Mouse (Mus musculus): ENCODE results near the gene Ppfia1. TPM values are rescaled to one million over a fixed set of nuclear protein-coding genes. Genes with fewer than 3 reads are reported as not detected.

Ppfia1 gene
- polyA plus RNA-seq, 1 experiment from 2014 or later = 21.8 TPM

- no peak overlapping the region for H3K4me2 ChIP-seq
- no peaks in the 10 kb centered on the region for H3K9me3 ChIP-seq (replicated peaks)
- 74% methylated on average over 6 of the region's 6 CpGs for WGBS
- peaks cover 5% of the 10 kb centered on the region; the same call in 1 of the 2 replicates for H3K36me3 ChIP-seq
- peaks cover 19% of the 10 kb centered on the region for H3K4me1 ChIP-seq (replicated peaks)
- H3K27ac ChIP-seq = no peak overlapping the region
- ATAC-seq (replicated peaks; ENCODE audit: insufficient number of reproducible peaks, insufficient read depth, low FRiP score, low read depth) = no peak
- H3K9ac ChIP-seq = no peak overlapping the region
- H3K27me3 ChIP-seq = no peaks in the 10 kb centered on the region
- H3K4me3 ChIP-seq = no peak overlapping the region
Measured at GRCm38 (mm10) chr7:144524427-144525191, 28.9 kb downstream of the Ppfia1 start.

GRCm38 (mm10) chr7:144523415-144523814, 30.1 kb downstream of the Ppfia1 start:
- ATAC-seq (replicated peaks; ENCODE audit: insufficient number of reproducible peaks, insufficient read depth, low FRiP score, low read depth) = no peak
- no peaks in the 10 kb centered on the region for H3K27me3 ChIP-seq
- no peak overlapping the region for H3K27ac ChIP-seq
- H3K4me1 ChIP-seq (replicated peaks) = peaks cover 17% of the 10 kb centered on the region
- H3K9ac ChIP-seq = no peak overlapping the region
- H3K36me3 ChIP-seq = peaks cover 17% of the 10 kb centered on the region; the same call in 1 of the 2 replicates
- H3K9me3 ChIP-seq (replicated peaks) = no peaks in the 10 kb centered on the region
- WGBS = 77% methylated on average over 3 of the region's 3 CpGs
- no peak overlapping the region for H3K4me3 ChIP-seq
- H3K4me2 ChIP-seq = no peak overlapping the region

GRCm38 (mm10) chr7:144521927-144522326, 31.6 kb downstream of the Ppfia1 start:
- WGBS = 76% methylated on average over 2 of the region's 2 CpGs
- Histone ChIP-seq H3K9ac (no peak overlapping the region), H3K4me2 (no peak overlapping the region), H3K27ac (no peak overlapping the region), H3K4me3 (no peak overlapping the region), H3K9me3 (replicated peaks) (no peaks in the 10 kb centered on the region), H3K36me3 (peaks cover 25% of the 10 kb centered on the region), H3K4me1 (replicated peaks) (peaks cover 8% of the 10 kb centered on the region), H3K27me3 (no peaks in the 10 kb centered on the region)
- no peak for ATAC-seq (replicated peaks; ENCODE audit: insufficient number of reproducible peaks, insufficient read depth, low FRiP score, low read depth)

GRCm38 (mm10) chr7:144519852-144520251, 33.7 kb downstream of the Ppfia1 start:
- no peak for ATAC-seq (replicated peaks; ENCODE audit: insufficient number of reproducible peaks, insufficient read depth, low FRiP score, low read depth)
- H3K36me3 ChIP-seq = peaks cover 43% of the 10 kb centered on the region
- WGBS = 92% methylated on average over 5 of the region's 5 CpGs

GRCm38 (mm10) chr7:144516711-144517110, 36.8 kb downstream of the Ppfia1 start:
- no peak overlapping the region for H3K9ac ChIP-seq
- H3K27ac ChIP-seq = no peak overlapping the region
- ATAC-seq (replicated peaks; ENCODE audit: insufficient number of reproducible peaks, insufficient read depth, low FRiP score, low read depth) = no peak
- H3K4me2 ChIP-seq = no peak overlapping the region
- no peak overlapping the region for H3K4me3 ChIP-seq
- no peaks in the 10 kb centered on the region for H3K9me3 ChIP-seq (replicated peaks)
- WGBS = 87% methylated on average over 5 of the region's 5 CpGs
- peaks cover 70% of the 10 kb centered on the region for H3K36me3 ChIP-seq
- H3K27me3 ChIP-seq = no peaks in the 10 kb centered on the region
- no peaks in the 10 kb centered on the region for H3K4me1 ChIP-seq (replicated peaks)

More at GRCm38 (mm10) chr7:144519852-144520251, 33.7 kb downstream of the Ppfia1 start:
- H3K4me1 ChIP-seq (replicated peaks) = 0 out of 2 replicates have a peak, but pooled peaks cover 5% of the 10 kb centered on the region
- H3K9ac ChIP-seq = no peak overlapping the region
- no peaks in the 10 kb centered on the region for H3K9me3 ChIP-seq (replicated peaks)
- H3K27ac ChIP-seq = no peak overlapping the region
- H3K27me3 ChIP-seq = no peaks in the 10 kb centered on the region
- H3K4me2 ChIP-seq = no peak overlapping the region
- no peak overlapping the region for H3K4me3 ChIP-seq

GRCm38 (mm10) chr7:144509090-144509489, 44.4 kb downstream of the Ppfia1 start:
- Histone ChIP-seq H3K9me3 (replicated peaks) (no peaks in the 10 kb centered on the region), H3K9ac (no peak overlapping the region), H3K4me3 (no peak overlapping the region), H3K4me2 (no peak overlapping the region), H3K27ac (no peak overlapping the region), H3K27me3 (no peaks in the 10 kb centered on the region), H3K4me1 (replicated peaks) (no peaks in the 10 kb centered on the region), H3K36me3 (peaks cover 84% of the 10 kb centered on the region)
- no peak for ATAC-seq (replicated peaks; ENCODE audit: insufficient number of reproducible peaks, insufficient read depth, low FRiP score, low read depth)
- WGBS = 96% methylated on average over 4 of the region's 4 CpGs

GRCm38 (mm10) chr7:144506807-144507206, 46.7 kb downstream of the Ppfia1 start:
- no peak overlapping the region for H3K4me3 ChIP-seq
- H3K9ac ChIP-seq = no peak overlapping the region
- no peak for ATAC-seq (replicated peaks; ENCODE audit: insufficient number of reproducible peaks, insufficient read depth, low FRiP score, low read depth)
- no peak overlapping the region for H3K27ac ChIP-seq
- H3K4me1 ChIP-seq (replicated peaks) = no peaks in the 10 kb centered on the region
- 75% methylated on average over 1 of the region's 1 CpGs for WGBS
- peaks cover 88% of the 10 kb centered on the region for H3K36me3 ChIP-seq
- no peak overlapping the region for H3K4me2 ChIP-seq
- no peaks in the 10 kb centered on the region for H3K9me3 ChIP-seq (replicated peaks)
- H3K27me3 ChIP-seq = no peaks in the 10 kb centered on the region

- no peak overlapping the region for H3K4me2 ChIP-seq
- ATAC-seq (replicated peaks; ENCODE audit: insufficient number of reproducible peaks, insufficient read depth, low FRiP score, low read depth) = no peak
- H3K4me1 ChIP-seq (replicated peaks) = 0 out of 2 replicates have a peak, but pooled peaks cover 3% of the 10 kb centered on the region
- H3K27ac ChIP-seq = no peak overlapping the region
- no peak overlapping the region for H3K9ac ChIP-seq
- H3K4me3 ChIP-seq = no peak overlapping the region
- WGBS = 77% methylated on average over 4 of the region's 4 CpGs
- H3K27me3 ChIP-seq = no peaks in the 10 kb centered on the region
- no peaks in the 10 kb centered on the region for H3K9me3 ChIP-seq (replicated peaks)
- H3K36me3 ChIP-seq = peaks cover 79% of the 10 kb centered on the region
Measured at GRCm38 (mm10) chr7:144503959-144504358, 49.6 kb downstream of the Ppfia1 start.

- no peak overlapping the region for H3K9ac ChIP-seq
- H3K27ac ChIP-seq = no peak overlapping the region
- H3K4me2 ChIP-seq = no peak overlapping the region
- peaks cover 35% of the 10 kb centered on the region for H3K36me3 ChIP-seq
- H3K9me3 ChIP-seq (replicated peaks) = no peaks in the 10 kb centered on the region
- H3K4me1 ChIP-seq (replicated peaks) = peaks cover 35% of the 10 kb centered on the region
- H3K27me3 ChIP-seq = no peaks in the 10 kb centered on the region
- 52% methylated on average over 1 of the region's 1 CpGs for WGBS
- no peak for ATAC-seq (replicated peaks; ENCODE audit: insufficient number of reproducible peaks, insufficient read depth, low FRiP score, low read depth)
- no peak overlapping the region for H3K4me3 ChIP-seq
Measured at GRCm38 (mm10) chr7:144492931-144493330, 60.6 kb downstream of the Ppfia1 start.

- WGBS = 39% methylated on average over 8 of the region's 8 CpGs
- peaks cover 14% of the 10 kb centered on the region; the same call in 1 of the 2 replicates for H3K36me3 ChIP-seq
- H3K4me2 ChIP-seq = no peak overlapping the region
- no peak overlapping the region for H3K4me3 ChIP-seq
- no peaks in the 10 kb centered on the region for H3K9me3 ChIP-seq (replicated peaks)
- no peak overlapping the region for H3K9ac ChIP-seq
- peaks cover 49% of the 10 kb centered on the region for H3K4me1 ChIP-seq (replicated peaks)
- H3K27ac ChIP-seq = peak overlapping the region; percentile 84
- no peaks in the 10 kb centered on the region for H3K27me3 ChIP-seq
- no peak for ATAC-seq (replicated peaks; ENCODE audit: insufficient number of reproducible peaks, insufficient read depth, low FRiP score, low read depth)
Measured at GRCm38 (mm10) chr7:144490201-144490873, 63.2 kb downstream of the Ppfia1 start.

- H3K27ac ChIP-seq = peak overlapping the region; percentile 84
- 15% methylated on average over 6 of the region's 6 CpGs for WGBS
- H3K36me3 ChIP-seq = peaks cover 19% of the 10 kb centered on the region; the same call in 1 of the 2 replicates
- H3K9me3 ChIP-seq (replicated peaks) = no peaks in the 10 kb centered on the region
- no peaks in the 10 kb centered on the region for H3K27me3 ChIP-seq
- peaks cover 49% of the 10 kb centered on the region for H3K4me1 ChIP-seq (replicated peaks)
- no peak overlapping the region for H3K9ac ChIP-seq
- peak overlapping the region; percentile 14 for H3K4me2 ChIP-seq
- peak; percentile 87 for ATAC-seq (replicated peaks; ENCODE audit: insufficient number of reproducible peaks, insufficient read depth, low FRiP score, low read depth)
- no peak overlapping the region for H3K4me3 ChIP-seq
Measured at GRCm38 (mm10) chr7:144489067-144489774, 64.3 kb downstream of the Ppfia1 start.
